Mouse (Mus musculus) adrenal gland, postnatal 14 days (tissue): Measurements from ENCODE around the gene Lrrc8d. TPM values are rescaled to one million over a fixed set of nuclear protein-coding genes. Genes with fewer than 3 reads are reported as not detected.
"Not testable (repeated sequence)": the region's sequence is repeated elsewhere in the genome, so short reads cannot be mapped to it uniquely, and the experiment has no call there.

ENCODE experiments used
- DNase-seq: peaks from one replicate; pipeline ENCODE4 v3.0.0; 2021; ENCODE audit warnings: mixed read lengths
- total RNA-seq: library from RNA; stranded (reverse); gene quantifications from 2 replicates; pipeline ENCODE4 v1.2.3, GENCODE M21; 2021

The Lrrc8d gene
- total RNA-seq, 1 experiment from 2014 or later: 85.6 TPM

- peak; percentile 88 for DNase-seq
These were observed 14.7 kb upstream of the Lrrc8d start for GRCm38 (mm10) chr5:105684861-105685600.

GRCm38 (mm10) chr5:105685780-105686305 is 13.9 kb upstream of the Lrrc8d start:
- DNase-seq: not testable (repeated sequence)

- no peak for DNase-seq
These were observed 13.3 kb upstream of the Lrrc8d start for GRCm38 (mm10) chr5:105686331-105686995.

GRCm38 (mm10) chr5:105690502-105691454 is 9.0 kb upstream of the Lrrc8d start:
- DNase-seq: no peak

- peak; percentile 65 for DNase-seq
These were observed 8.1 kb upstream of the Lrrc8d start for GRCm38 (mm10) chr5:105691645-105692044.

GRCm38 (mm10) chr5:105694339-105694930 is 5.3 kb upstream of the Lrrc8d start:
- DNase-seq: no peak

- DNase-seq: peak; percentile 56
These were observed 3.7 kb upstream of the Lrrc8d start for GRCm38 (mm10) chr5:105696049-105696448.

GRCm38 (mm10) chr5:105697886-105698285 is 1.9 kb upstream of the Lrrc8d start:
- peak; percentile 49 for DNase-seq

GRCm38 (mm10) chr5:105698694-105699093 is 1.1 kb upstream of the Lrrc8d start:
- DNase-seq: peak; percentile 72

- peak; percentile 96 for DNase-seq
These were observed 492 bp downstream of the Lrrc8d start for GRCm38 (mm10) chr5:105700070-105700851.

- peak; percentile 30 for DNase-seq
These were observed 1.6 kb downstream of the Lrrc8d start for GRCm38 (mm10) chr5:105701326-105701725.

GRCm38 (mm10) chr5:105701844-105702243 is 2.1 kb downstream of the Lrrc8d start:
- peak; percentile 80 for DNase-seq

GRCm38 (mm10) chr5:105702580-105703285 is 3.0 kb downstream of the Lrrc8d start:
- no peak for DNase-seq

- DNase-seq: no peak
These were observed 3.5 kb downstream of the Lrrc8d start for GRCm38 (mm10) chr5:105703286-105703655.

- DNase-seq: peak; percentile 48
These were observed 4.8 kb downstream of the Lrrc8d start for GRCm38 (mm10) chr5:105704573-105704972.

GRCm38 (mm10) chr5:105706635-105707034 is 6.9 kb downstream of the Lrrc8d start:
- DNase-seq: no peak

- DNase-seq: no peak
These were observed 8.5 kb downstream of the Lrrc8d start for GRCm38 (mm10) chr5:105708276-105708675.

GRCm38 (mm10) chr5:105710473-105710872 is 10.7 kb downstream of the Lrrc8d start:
- no peak for DNase-seq

- peak; percentile 39 for DNase-seq
These were observed 14.7 kb downstream of the Lrrc8d start for GRCm38 (mm10) chr5:105714446-105714845.

- DNase-seq: no peak
These were observed 15.3 kb downstream of the Lrrc8d start for GRCm38 (mm10) chr5:105715095-105715494.
